Mouse (Mus musculus): ENCODE results near the gene Cyct.

DNA sequence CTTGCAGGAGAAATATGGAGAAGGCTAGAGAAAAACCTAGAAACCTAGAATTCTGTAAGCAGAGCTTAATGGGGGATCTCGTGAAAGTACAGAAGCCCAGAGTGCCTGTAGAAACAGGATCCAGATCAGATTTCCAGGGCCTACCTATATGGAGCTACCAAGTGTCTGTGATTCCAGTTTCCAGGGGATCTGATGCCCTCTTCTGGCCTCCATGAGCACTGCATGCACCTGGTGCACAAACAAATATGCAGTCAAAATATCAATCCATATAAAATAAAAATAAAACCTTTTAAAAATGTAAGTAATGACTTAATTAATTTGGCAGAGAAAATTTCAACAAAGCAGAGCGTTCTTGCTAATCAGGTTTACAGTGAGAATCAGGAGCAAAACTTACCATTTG lies 1.9 kb upstream of the Cyct start:
- TF ChIP-seq POLR2A (IDR thresholded peaks at IDR 0.05; ENCODE audit: borderline replicate concordance, extremely low read depth, insufficient read depth, insufficient read length, poor library complexity, severe bottlenecking) (no peak), CTCF (IDR thresholded peaks at IDR 0.05; ENCODE audit: borderline replicate concordance, extremely low read depth, insufficient read depth, insufficient read length) (peak; percentile 55; the same call in 1 of the 2 replicates)
